Mouse (Mus musculus) hindlimb bud, embryonic 11.5 days (tissue): ENCODE measurements around the gene Sh3kbp1.

Experiments used
- DNase-seq: peaks from one replicate; pipeline ENCODE4 v3.0.0-alpha.2; 2012; ENCODE audit warnings: low read depth, low spot score; ENCODE audit errors: extremely low spot score

Gene Sh3kbp1

GRCm38 (mm10) chrX:159995808-159996207 is 368.7 kb downstream of the Sh3kbp1 start:
- no peak for DNase-seq
